Mouse (Mus musculus) forebrain, embryonic 11.5 days (tissue): ENCODE measurements around the gene Slc26a10. TPM values are rescaled to one million over a fixed set of nuclear protein-coding genes. Genes with fewer than 3 reads are reported as not detected.
"Not testable (repeated sequence)": the region's sequence is repeated elsewhere in the genome, so short reads cannot be mapped to it uniquely, and the experiment has no call there.

Source experiments
- ATAC-seq: fragments of 200-750 bp; cut with Nextera tagmentation; replicated peaks from 2 replicates; pipeline ENCODE4 v1.8.0; 2017; ENCODE audit warnings: moderate TSS enrichment; ENCODE audit not compliant: low FRiP score
- DNase-seq: peaks from one replicate; pipeline ENCODE4 v3.0.0-alpha.2; 2017; ENCODE audit warnings: low spot score
- H3K27ac ChIP-seq: fragments of 300-500 bp; sonication (generic); 2 replicates; pipeline ENCODE4 v1.5.1; 2014; ENCODE audit warnings: low read depth, low read length
- H3K27me3 ChIP-seq: fragments of 300-500 bp; sonication (generic); 2 replicates; pipeline ENCODE4 v1.6.1; 2014; ENCODE audit warnings: mild to moderate bottlenecking, low read length, mixed read lengths; ENCODE audit not compliant: control insufficient read depth, insufficient read depth
- H3K36me3 ChIP-seq: fragments of 300-500 bp; sonication (generic); 2 replicates; pipeline ENCODE4 v1.6.1; 2014; ENCODE audit warnings: mild to moderate bottlenecking, low read length, moderate library complexity, mixed read lengths; ENCODE audit not compliant: control insufficient read depth, insufficient read depth
- H3K4me1 ChIP-seq: fragments of 300-500 bp; sonication (generic); replicated peaks from 2 replicates; pipeline ENCODE4 v1.6.1; 2014; ENCODE audit warnings: low read length, mixed read lengths; ENCODE audit not compliant: control insufficient read depth, insufficient read depth
- H3K4me2 ChIP-seq: fragments of 300-500 bp; sonication (generic); 2 replicates; pipeline ENCODE4 v1.6.1; 2014; ENCODE audit warnings: low read depth, mild to moderate bottlenecking, low read length, moderate library complexity, mixed read lengths; ENCODE audit not compliant: severe bottlenecking
- H3K4me3 ChIP-seq: fragments of 300-500 bp; sonication (generic); 2 replicates; pipeline ENCODE4 v1.5.1; 2014; ENCODE audit warnings: low read depth, low read length
- H3K9ac ChIP-seq: fragments of 300-500 bp; sonication (generic); 2 replicates; pipeline ENCODE4 v1.6.1; 2014; ENCODE audit warnings: low read length
- H3K9me3 ChIP-seq: fragments of 300-500 bp; sonication (generic); 2 replicates; pipeline ENCODE4 v1.6.1; 2016; ENCODE audit warnings: low read length, mixed read lengths; ENCODE audit not compliant: control insufficient read depth
- WGBS: fragments of 180-500 bp; shearing (Covaris S2); extraction: QIAGEN DNeasy Blood & Tissue Kit; methylation state at CpG from one replicate; pipeline ENCODE4 v1.1.7; 2014; 5-methylcytosine and 5-hydroxymethylcytosine counted together
- polyA plus RNA-seq: library from polyadenylated mRNA; unstranded; fragments of >200 nt; fragmentation: Nextera tagmentation; extraction: Ambion mirVana; gene quantifications from 2 replicates; pipeline ENCODE4 v1.2.1, GENCODE M21; 2014

The Slc26a10 gene
- polyA plus RNA-seq, 1 experiment from 2014 or later: 1.1 TPM

- H3K9ac ChIP-seq: peak overlapping the region; percentile 94
- WGBS: 4% methylated on average over 5 of the region's 5 CpGs
- peaks cover 13% of the 10 kb centered on the region for H3K4me1 ChIP-seq
- peak overlapping the region; percentile 84 for H3K4me3 ChIP-seq
- H3K4me2 ChIP-seq: peak overlapping the region; percentile 90
- no peaks in the 10 kb centered on the region for H3K9me3 ChIP-seq
- no peaks in the 10 kb centered on the region for H3K27me3 ChIP-seq
- DNase-seq (peak; percentile 67), ATAC-seq (peak; percentile 37)
- peak overlapping the region; percentile 84; the same call in 1 of the 2 replicates for H3K27ac ChIP-seq
- no peaks in the 10 kb centered on the region; the same call in 1 of the 2 replicates for H3K36me3 ChIP-seq
These were observed 15.9 kb upstream of the Slc26a10 start for GRCm38 (mm10) chr10:127196392-127196791.

DNA sequence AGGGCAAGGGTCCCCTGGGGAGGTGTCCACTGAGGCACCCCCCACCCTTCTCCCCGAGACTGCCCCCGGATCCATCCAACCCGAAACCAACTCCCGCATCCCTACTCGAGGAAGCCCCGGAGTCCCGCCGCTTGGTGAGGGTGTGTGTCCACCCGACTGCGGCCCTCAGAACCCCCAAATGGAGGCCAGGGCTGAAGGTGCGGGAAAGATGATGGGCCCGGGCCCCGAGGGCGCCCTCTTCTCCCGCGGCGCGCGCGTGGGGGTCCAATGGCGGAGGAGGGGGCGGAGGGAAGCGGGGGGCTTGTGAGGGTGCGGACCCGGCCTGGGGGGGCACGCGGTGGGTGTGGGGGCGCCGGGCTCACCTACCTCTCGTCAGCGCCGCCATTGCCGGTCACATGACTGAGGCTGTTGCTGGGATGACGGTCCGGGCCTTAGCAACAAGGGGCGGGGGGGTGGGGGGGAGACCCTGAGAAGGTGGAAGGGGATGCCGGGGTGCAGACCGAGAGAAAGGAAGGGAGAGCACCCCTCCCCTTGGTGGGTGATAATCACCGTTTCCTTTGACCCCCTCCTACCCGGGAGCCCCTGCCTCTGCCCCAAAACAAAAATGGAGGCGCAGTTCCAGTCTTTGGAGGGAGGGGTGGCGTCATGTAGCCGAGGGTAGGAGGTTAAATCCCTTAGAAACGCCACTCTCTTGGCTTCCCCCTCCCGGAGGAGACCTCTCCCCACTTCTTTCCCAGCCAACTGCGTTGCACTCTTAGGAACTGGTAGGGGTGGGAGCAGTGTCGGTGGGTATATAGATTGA is 15.1 kb upstream of the Slc26a10 start, which contains the start of gene Dtx3:
Gene Dtx3 (minus strand): TSS at position 401 of the 802 bp plus-strand sequence.
- ATAC-seq (peak; percentile 72), DNase-seq (peak; percentile 80)
- Histone ChIP-seq H3K9ac (peak within 1 kb of the TSS; percentile 94), H3K27me3 (no peaks in the 10 kb centered on the region), H3K36me3 (no peaks in the 10 kb centered on the region; the same call in 1 of the 2 replicates), H3K4me2 (peak within 1 kb of the TSS; percentile 90), H3K4me1 (peaks cover 14% of the 10 kb centered on the region), H3K9me3 (no peaks in the 10 kb centered on the region), H3K4me3 (peak within 1 kb of the TSS; percentile 84), H3K27ac (peak within 1 kb of the TSS; percentile 84)
- WGBS: under 1% methylated on average over 34 of the region's 47 CpGs

- peaks cover 22% of the 10 kb centered on the region for H3K4me1 ChIP-seq
- H3K4me3 ChIP-seq: peak overlapping the region; percentile 84
- H3K36me3 ChIP-seq: no peaks in the 10 kb centered on the region; the same call in 1 of the 2 replicates
- H3K27ac ChIP-seq: peak overlapping the region; percentile 84
- peak; percentile 56 for DNase-seq
- ATAC-seq: peak; percentile 57
- 28% methylated on average over 22 of the region's 22 CpGs for WGBS
- no peaks in the 10 kb centered on the region for H3K27me3 ChIP-seq
- peak overlapping the region; percentile 90 for H3K4me2 ChIP-seq
- peak overlapping the region; percentile 94 for H3K9ac ChIP-seq
- H3K9me3 ChIP-seq: no peaks in the 10 kb centered on the region
These were observed 14.2 kb upstream of the Slc26a10 start for GRCm38 (mm10) chr10:127194428-127195327.

DNA sequence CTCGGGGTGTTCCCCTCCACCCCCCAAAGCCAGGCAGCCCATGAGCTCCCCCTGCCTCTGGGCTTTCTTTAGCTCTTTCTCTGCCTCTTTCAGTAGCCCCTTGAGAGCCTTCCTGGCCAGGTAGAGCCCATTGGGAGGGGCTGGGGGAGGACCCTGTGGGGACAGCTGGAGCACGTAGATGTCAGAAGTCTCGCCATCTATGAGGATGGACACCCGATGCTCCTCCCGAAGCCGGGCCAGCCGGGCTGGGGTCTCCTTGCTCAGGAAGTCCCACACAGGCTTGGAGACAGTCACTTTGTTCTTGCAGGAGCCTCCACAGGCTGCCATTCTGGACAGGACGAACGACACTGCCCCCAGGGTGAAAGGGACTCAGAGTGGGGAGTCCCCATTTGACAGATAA is 12.6 kb upstream of the Slc26a10 start:
- H3K27ac ChIP-seq: no peak overlapping the region
- H3K4me1 ChIP-seq: peaks cover 22% of the 10 kb centered on the region
- no peak overlapping the region for H3K4me2 ChIP-seq
- no peaks in the 10 kb centered on the region for H3K9me3 ChIP-seq
- ATAC-seq (no peak), DNase-seq (peak; percentile 48)
- H3K27me3 ChIP-seq: no peaks in the 10 kb centered on the region
- no peak overlapping the region for H3K9ac ChIP-seq
- H3K4me3 ChIP-seq: no peak overlapping the region
- WGBS: 84% methylated on average over 9 of the region's 9 CpGs
- H3K36me3 ChIP-seq: no peaks in the 10 kb centered on the region; the same call in 1 of the 2 replicates

- H3K36me3 ChIP-seq, H3K4me2 ChIP-seq, DNase-seq, ATAC-seq, H3K27ac ChIP-seq, H3K4me3 ChIP-seq, H3K27me3 ChIP-seq, H3K9me3 ChIP-seq, H3K9ac ChIP-seq: not testable (repeated sequence)
- 88% methylated on average over 1 of the region's 1 CpGs for WGBS
- H3K4me1 ChIP-seq: peaks cover 22% of the 10 kb centered on the region
These were observed 11.5 kb upstream of the Slc26a10 start for GRCm38 (mm10) chr10:127192057-127192328.

DNA sequence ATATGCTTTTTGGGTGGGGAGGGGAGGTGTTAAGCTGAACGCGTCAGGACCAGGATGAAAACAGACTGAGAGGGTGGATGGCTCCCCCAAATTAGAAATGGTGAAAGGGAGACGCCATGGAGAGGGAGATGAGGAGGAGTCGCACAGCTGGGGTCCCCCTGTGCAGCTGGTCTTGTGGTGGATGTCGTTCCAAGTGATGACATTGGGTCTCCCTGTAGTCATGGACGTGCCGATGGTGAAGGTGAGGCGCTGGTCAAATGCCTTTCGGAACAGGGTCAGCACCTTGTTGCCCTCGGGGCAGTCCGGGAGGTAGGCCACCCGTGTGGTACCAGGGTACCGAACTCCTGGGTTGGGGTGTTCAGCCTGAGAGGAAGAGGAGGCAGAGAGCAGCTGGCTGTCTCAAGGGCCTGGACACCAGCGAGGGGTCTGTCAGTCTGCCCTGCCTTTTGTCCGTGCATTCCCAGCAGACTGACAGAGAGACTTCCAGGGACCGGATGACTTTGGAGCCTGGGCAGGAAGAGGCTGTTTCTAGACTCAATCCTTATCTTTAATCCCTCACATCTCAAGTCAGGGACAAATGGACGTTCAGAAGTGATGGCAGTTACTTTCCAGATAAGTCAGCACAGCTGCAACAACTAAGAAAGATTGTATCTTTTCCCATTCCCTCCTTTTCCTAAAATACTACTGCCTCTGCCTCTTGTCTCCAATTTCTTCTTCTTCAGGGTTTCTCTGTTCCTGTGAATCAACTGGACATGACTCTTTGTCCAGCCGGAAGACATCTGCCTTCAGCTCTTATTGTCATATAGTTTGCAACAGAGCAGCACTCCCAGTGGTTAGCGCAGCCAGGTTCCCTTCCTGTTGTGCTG is 11.0 kb upstream of the Slc26a10 start:
- no peak for ATAC-seq
- WGBS: 75% methylated on average over 19 of the region's 19 CpGs

GRCm38 (mm10) chr10:127190398-127191190 is 10.1 kb upstream of the Slc26a10 start:
- DNase-seq: peak; percentile 59
- Histone ChIP-seq H3K9me3 (no peaks in the 10 kb centered on the region), H3K4me1 (peaks cover 14% of the 10 kb centered on the region), H3K9ac (no peak overlapping the region; the same call in 1 of the 2 replicates), H3K36me3 (peaks cover 6% of the 10 kb centered on the region; the same call in 1 of the 2 replicates), H3K27ac (peak overlapping the region; percentile 54), H3K27me3 (no peaks in the 10 kb centered on the region), H3K4me3 (no peak overlapping the region), H3K4me2 (peak overlapping the region; percentile 100; the same call in 1 of the 2 replicates)
- 29% methylated on average over 11 of the region's 14 CpGs for WGBS
- ATAC-seq: no peak

More for the DNA sequence above, 11.0 kb upstream of the Slc26a10 start:
- H3K4me1 ChIP-seq: peaks cover 19% of the 10 kb centered on the region
- H3K36me3 ChIP-seq: peaks cover 6% of the 10 kb centered on the region; the same call in 1 of the 2 replicates
- H3K27me3 ChIP-seq: no peaks in the 10 kb centered on the region
- no peak overlapping the region for H3K9ac ChIP-seq
- no peak overlapping the region for H3K4me3 ChIP-seq
- DNase-seq: peak; percentile 52
- H3K4me2 ChIP-seq: no peak overlapping the region
- no peak overlapping the region for H3K27ac ChIP-seq
- H3K9me3 ChIP-seq: no peaks in the 10 kb centered on the region
